8 mouse cellular contexts compared by ENCODE assay signal in genomic region chr7:28436271-28436904, GRCm38 (mm10). TPM values are rescaled to one million over a fixed set of nuclear protein-coding genes. Genes with fewer than 3 reads are reported as not detected.
DNase-seq lines count a peak whose midpoint lies in the region; ATAC-seq and TF ChIP-seq lines count a peak whose summit lies in the region.

No protein-coding gene starts in this region.

- TF ChIP-seq CTCF in E14TG2a.4 (conservative IDR thresholded peaks at IDR 0.05; ENCODE audit: low read length) = no peak
- TF ChIP-seq CTCF in heart, postnatal 0 days (IDR thresholded peaks at IDR 0.05; ENCODE audit: low read depth) = peak; percentile 71
- TF ChIP-seq CTCF in testis, adult 2 months (IDR thresholded peaks at IDR 0.05; ENCODE audit: control insufficient read depth, insufficient read depth, insufficient replicate concordance, low read depth, low read length) = peak; percentile 70; the same call in 1 of the 2 replicates

- ATAC-seq in forebrain, embryonic 12.5 days (ENCODE audit: low FRiP score) = peak; percentile 99
- peak; percentile 97 for ATAC-seq in heart, postnatal 0 days (ENCODE audit: insufficient read depth, low read depth)
- peak; percentile 95 for ATAC-seq in liver, embryonic 16.5 days (ENCODE audit: low read depth)
- ATAC-seq in neural tube, embryonic 13.5 days (ENCODE audit: low read depth) = peak; percentile 99

- no peaks in the 10 kb centered on the region for H3K27me3 ChIP-seq in E14TG2a.4 (ENCODE audit: insufficient read depth, low read length)
- no peaks in the 10 kb centered on the region for H3K27me3 ChIP-seq in forebrain, embryonic 12.5 days
- H3K27me3 ChIP-seq in heart, postnatal 0 days (ENCODE audit: control insufficient read depth, insufficient read depth, low read length) = no peaks in the 10 kb centered on the region
- no peaks in the 10 kb centered on the region for H3K27me3 ChIP-seq in liver, embryonic 16.5 days (ENCODE audit: control insufficient read depth, insufficient read depth, low read depth, low read length)
- H3K27me3 ChIP-seq in neural tube, embryonic 13.5 days = no peaks in the 10 kb centered on the region
- no peaks in the 10 kb centered on the region for H3K27me3 ChIP-seq in testis, adult 2 months (ENCODE audit: control insufficient read depth, insufficient read depth, low read length)

- H3K9ac ChIP-seq in forebrain, embryonic 12.5 days = peak overlapping the region; percentile 91
- H3K9ac ChIP-seq in heart, postnatal 0 days (replicated peaks; ENCODE audit: low read depth, low read length) = peak overlapping the region; percentile 96
- peak overlapping the region; percentile 91 for H3K9ac ChIP-seq in liver, embryonic 16.5 days (ENCODE audit: low read depth, low read length)
- H3K9ac ChIP-seq in neural tube, embryonic 13.5 days = peak overlapping the region; percentile 88

- H3K4me3 ChIP-seq in E14TG2a.4 (replicated peaks; ENCODE audit: low read length) = peak overlapping the region; percentile 96
- H3K4me3 ChIP-seq in forebrain, embryonic 12.5 days (replicated peaks) = peak overlapping the region; percentile 92
- peak overlapping the region; percentile 85 for H3K4me3 ChIP-seq in heart, postnatal 0 days (ENCODE audit: low read depth, low read length)
- H3K4me3 ChIP-seq in liver, embryonic 16.5 days (ENCODE audit: low read depth, low read length) = peak overlapping the region; percentile 85
- peak overlapping the region; percentile 79 for H3K4me3 ChIP-seq in neural tube, embryonic 13.5 days
- H3K4me3 ChIP-seq in testis, adult 2 months (ENCODE audit: control insufficient read depth, low read depth, low read length) = peak overlapping the region; percentile 96

- TF ChIP-seq POLR2A in testis, adult 2 months (IDR thresholded peaks at IDR 0.05; ENCODE audit: control insufficient read depth, low read depth, low read length) = peak; percentile 64; the same call in 1 of the 2 replicates

- under 1% methylated on average over 54 of the region's 64 CpGs for WGBS in forebrain, embryonic 12.5 days
- 0% methylated on average over 44 of the region's 64 CpGs for WGBS in heart, postnatal 0 days
- WGBS in liver, embryonic 16.5 days (ENCODE audit: insufficient replicate concordance) = under 1% methylated on average over 32 of the region's 64 CpGs
- WGBS in neural tube, embryonic 13.5 days = under 1% methylated on average over 52 of the region's 64 CpGs

- TF ChIP-seq EP300 in heart, postnatal 0 days (IDR thresholded peaks at IDR 0.05; ENCODE audit: low read depth) = no peak

- H3K4me2 ChIP-seq in forebrain, embryonic 12.5 days = peak overlapping the region; percentile 62
- peak overlapping the region; percentile 87 for H3K4me2 ChIP-seq in heart, postnatal 0 days (ENCODE audit: low read depth, low read length)
- peak overlapping the region; percentile 94 for H3K4me2 ChIP-seq in liver, embryonic 16.5 days (ENCODE audit: low read depth, low read length)
- peak overlapping the region; percentile 66 for H3K4me2 ChIP-seq in neural tube, embryonic 13.5 days

- H3K27ac ChIP-seq in forebrain, embryonic 12.5 days = peak overlapping the region; percentile 56; the same call in 1 of the 2 replicates
- H3K27ac ChIP-seq in heart, postnatal 0 days (ENCODE audit: low read depth) = peak overlapping the region; percentile 82
- H3K27ac ChIP-seq in liver, embryonic 16.5 days (ENCODE audit: low read length) = peak overlapping the region; percentile 87
- H3K27ac ChIP-seq in neural tube, embryonic 13.5 days (replicated peaks) = peak overlapping the region; percentile 84
- H3K27ac ChIP-seq in testis, adult 2 months (ENCODE audit: control insufficient read depth, insufficient read depth, low read depth, low read length) = peak overlapping the region; percentile 84

- DNase-seq in c-Kit-positive CD71-positive TER-119-positive erythroid progenitor cells, embryonic 14.5 days (ENCODE audit: low spot score) = peak; percentile 99
- DNase-seq in heart, postnatal 0 days (ENCODE audit: low spot score) = peak; percentile 100
- peak; percentile 100 for DNase-seq in kidney, postnatal 4 days

- H3K36me3 ChIP-seq in E14TG2a.4 (ENCODE audit: insufficient read depth, low read length) = peaks cover 28% of the 10 kb centered on the region
- H3K36me3 ChIP-seq in forebrain, embryonic 12.5 days (replicated peaks) = peaks cover 18% of the 10 kb centered on the region; the same call in 1 of the 2 replicates
- no peaks in the 10 kb centered on the region for H3K36me3 ChIP-seq in heart, postnatal 0 days (replicated peaks; ENCODE audit: control insufficient read depth, insufficient read depth, low read length)
- H3K36me3 ChIP-seq in liver, embryonic 16.5 days (ENCODE audit: control insufficient read depth, insufficient read depth) = no peaks in the 10 kb centered on the region
- peaks cover 21% of the 10 kb centered on the region for H3K36me3 ChIP-seq in neural tube, embryonic 13.5 days
- H3K36me3 ChIP-seq in testis, adult 2 months (ENCODE audit: control insufficient read depth, insufficient read depth, low read length) = no peaks in the 10 kb centered on the region

- peaks cover 51% of the 10 kb centered on the region for H3K4me1 ChIP-seq in E14TG2a.4 (replicated peaks; ENCODE audit: low read depth, low read length)
- peaks cover 36% of the 10 kb centered on the region for H3K4me1 ChIP-seq in forebrain, embryonic 12.5 days
- H3K4me1 ChIP-seq in heart, postnatal 0 days (ENCODE audit: control insufficient read depth, insufficient read depth) = peaks cover 40% of the 10 kb centered on the region
- H3K4me1 ChIP-seq in liver, embryonic 16.5 days (ENCODE audit: control insufficient read depth, low read depth, low read length) = peaks cover 47% of the 10 kb centered on the region
- H3K4me1 ChIP-seq in neural tube, embryonic 13.5 days (replicated peaks) = peaks cover 48% of the 10 kb centered on the region
- H3K4me1 ChIP-seq in testis, adult 2 months (ENCODE audit: control insufficient read depth, insufficient read depth, low read length) = peaks cover 7% of the 10 kb centered on the region

- H3K9me3 ChIP-seq in E14TG2a.4 (ENCODE audit: low read length) = no peaks in the 10 kb centered on the region
- H3K9me3 ChIP-seq in forebrain, embryonic 12.5 days = no peaks in the 10 kb centered on the region
- H3K9me3 ChIP-seq in heart, postnatal 0 days (replicated peaks; ENCODE audit: control insufficient read depth, low read length) = no peaks in the 10 kb centered on the region
- H3K9me3 ChIP-seq in liver, embryonic 16.5 days (replicated peaks; ENCODE audit: control insufficient read depth, low read length) = no peaks in the 10 kb centered on the region
- no peaks in the 10 kb centered on the region for H3K9me3 ChIP-seq in neural tube, embryonic 13.5 days

RNA-seq across cellular contexts. Expression of gene Gmfg, which starts 0.9 kb away (rescaled TPM):
- 3.4 and 4.5 TPM in 2 replicates for polyA plus RNA-seq in forebrain, embryonic 12.5 days (2016; fragmentation: Nextera tagmentation; extraction: Ambion mirVana)
- 1.5 and 3.0 TPM in 2 replicates for total RNA-seq in heart, postnatal 0 days (2014; rRNA removed; ENCODE audit: low replicate concordance)
- 8.9 and 9.8 TPM in 2 replicates for polyA plus RNA-seq in heart, postnatal 0 days (2015; fragmentation: Nextera tagmentation; extraction: Ambion mirVana)
- polyA plus RNA-seq in liver, embryonic 16.5 days (2015; fragmentation: Nextera tagmentation; extraction: Ambion mirVana) = 35.6 and 38.6 TPM in 2 replicates
- polyA plus RNA-seq in neural tube, embryonic 13.5 days (2015; fragmentation: Nextera tagmentation; extraction: Ambion mirVana) = 5.3 and 6.0 TPM in 2 replicates
- 7.8 and 8.8 TPM in 2 replicates for polyA plus RNA-seq in testis, adult 2 months (2012; rRNA removed)

RNA-seq across cellular contexts. Expression of gene Lrfn1, which starts 15.4 kb away (rescaled TPM):
- polyA plus RNA-seq in forebrain, embryonic 12.5 days (2016; fragmentation: Nextera tagmentation; extraction: Ambion mirVana) = 6.7 and 8.8 TPM in 2 replicates
- total RNA-seq in heart, postnatal 0 days (2014; rRNA removed; ENCODE audit: low replicate concordance) = 1.4 and 3.9 TPM in 2 replicates
- 0.31 and 0.55 TPM in 2 replicates for polyA plus RNA-seq in heart, postnatal 0 days (2015; fragmentation: Nextera tagmentation; extraction: Ambion mirVana)
- 0.12 and 0.15 TPM in 2 replicates for polyA plus RNA-seq in liver, embryonic 16.5 days (2015; fragmentation: Nextera tagmentation; extraction: Ambion mirVana)
- polyA plus RNA-seq in neural tube, embryonic 13.5 days (2015; fragmentation: Nextera tagmentation; extraction: Ambion mirVana) = 14.1 and 15.2 TPM in 2 replicates
- polyA plus RNA-seq in testis, adult 2 months (2012; rRNA removed) = 1.1 TPM in 2 replicates

RNA-seq across cellular contexts. Expression of gene Paf1, which starts 43.6 kb away (rescaled TPM):
- polyA plus RNA-seq in forebrain, embryonic 12.5 days (2016; fragmentation: Nextera tagmentation; extraction: Ambion mirVana) = 84.6 and 86.2 TPM in 2 replicates
- total RNA-seq in heart, postnatal 0 days (2014; rRNA removed; ENCODE audit: low replicate concordance) = 29.8 and 66.1 TPM in 2 replicates
- 54.2 and 56.5 TPM in 2 replicates for polyA plus RNA-seq in heart, postnatal 0 days (2015; fragmentation: Nextera tagmentation; extraction: Ambion mirVana)
- 24.7 and 25.8 TPM in 2 replicates for polyA plus RNA-seq in liver, embryonic 16.5 days (2015; fragmentation: Nextera tagmentation; extraction: Ambion mirVana)
- 99.8 and 103 TPM in 2 replicates for polyA plus RNA-seq in neural tube, embryonic 13.5 days (2015; fragmentation: Nextera tagmentation; extraction: Ambion mirVana)
- 84.1 and 97.0 TPM in 2 replicates for polyA plus RNA-seq in testis, adult 2 months (2012; rRNA removed)

RNA-seq across cellular contexts. Expression of gene Med29, which starts 43.9 kb away (rescaled TPM):
- 43.1 and 43.6 TPM in 2 replicates for polyA plus RNA-seq in forebrain, embryonic 12.5 days (2016; fragmentation: Nextera tagmentation; extraction: Ambion mirVana)
- total RNA-seq in heart, postnatal 0 days (2014; rRNA removed; ENCODE audit: low replicate concordance) = 42.1 and 51.4 TPM in 2 replicates
- polyA plus RNA-seq in heart, postnatal 0 days (2015; fragmentation: Nextera tagmentation; extraction: Ambion mirVana) = 44.1 and 45.8 TPM in 2 replicates
- 20.5 and 21.6 TPM in 2 replicates for polyA plus RNA-seq in liver, embryonic 16.5 days (2015; fragmentation: Nextera tagmentation; extraction: Ambion mirVana)
- 35.7 and 45.4 TPM in 2 replicates for polyA plus RNA-seq in neural tube, embryonic 13.5 days (2015; fragmentation: Nextera tagmentation; extraction: Ambion mirVana)
- 129 and 135 TPM in 2 replicates for polyA plus RNA-seq in testis, adult 2 months (2012; rRNA removed)

RNA-seq across cellular contexts. Expression of gene Zfp36, which starts 56.3 kb away (rescaled TPM):
- polyA plus RNA-seq in forebrain, embryonic 12.5 days (2016; fragmentation: Nextera tagmentation; extraction: Ambion mirVana) = 5.1 and 5.5 TPM in 2 replicates
- 10.8 and 19.2 TPM in 2 replicates for total RNA-seq in heart, postnatal 0 days (2014; rRNA removed; ENCODE audit: low replicate concordance)
- 12.5 and 13.6 TPM in 2 replicates for polyA plus RNA-seq in heart, postnatal 0 days (2015; fragmentation: Nextera tagmentation; extraction: Ambion mirVana)
- polyA plus RNA-seq in liver, embryonic 16.5 days (2015; fragmentation: Nextera tagmentation; extraction: Ambion mirVana) = 7.9 and 10.8 TPM in 2 replicates
- 4.9 and 6.5 TPM in 2 replicates for polyA plus RNA-seq in neural tube, embryonic 13.5 days (2015; fragmentation: Nextera tagmentation; extraction: Ambion mirVana)
- 3.8 and 4.9 TPM in 2 replicates for polyA plus RNA-seq in testis, adult 2 months (2012; rRNA removed)

Comparison
In these comparisons a context has a peak if more than half of its experiments do, and no peak if none do; other contexts are left out.
1. Peak in every context shown above with its lines: DNase-seq, ATAC-seq, H3K4me3 ChIP-seq and H3K27ac ChIP-seq.